Mouse (Mus musculus) ES-E14 (cell line): ENCODE results near the gene Vav3. TPM values are rescaled to one million over a fixed set of nuclear protein-coding genes. Genes with fewer than 3 reads are reported as not detected.

ENCODE experiments used
- DNase-seq: peaks from one replicate; pipeline ENCODE4 v3.0.0-alpha.2; 2013; ENCODE audit warnings: low read depth, low spot score
- H3K27ac ChIP-seq: 2 replicates; pipeline ENCODE4 v1.5.1; 2012; ENCODE audit warnings: low read depth, mild to moderate bottlenecking, low read length, moderate library complexity, mixed read lengths; ENCODE audit not compliant: poor library complexity, insufficient read depth, severe bottlenecking
- H3K36me3 ChIP-seq: 2 replicates; pipeline ENCODE4 v1.6.1; 2012; ENCODE audit warnings: mild to moderate bottlenecking, low read length, moderate library complexity, mixed read lengths; ENCODE audit not compliant: control insufficient read depth, poor library complexity, insufficient read depth, severe bottlenecking
- H3K4me1 ChIP-seq, 2 experiments: fragments of 150-350 bp in 1 of 2; sonication (generic) in 1 of 2; 2 replicates each; pipeline ENCODE4 v1.6.1; 2012; ENCODE audit warnings: low read length in 2 of 2, mild to moderate bottlenecking in 1 of 2, mixed read lengths in 1 of 2; ENCODE audit not compliant: control insufficient read depth in 2 of 2, insufficient read depth in 2 of 2, poor library complexity in 1 of 2
- H3K4me3 ChIP-seq, 2 experiments: fragments of 150-350 bp in 1 of 2; sonication (generic) in 1 of 2; 2 replicates each; pipeline ENCODE4 v1.5.1; 2012; ENCODE audit warnings: low read length in 2 of 2, low read depth in 1 of 2, mild to moderate bottlenecking in 1 of 2, mixed read lengths in 1 of 2; ENCODE audit not compliant: insufficient read depth in 1 of 2, poor library complexity in 1 of 2, severe bottlenecking in 1 of 2
- H3K9ac ChIP-seq: 2 replicates; pipeline ENCODE4 v1.6.1; 2012; ENCODE audit warnings: low read depth, mild to moderate bottlenecking, low read length, mixed read lengths; ENCODE audit not compliant: poor library complexity, insufficient read depth, severe bottlenecking
- H3K9me3 ChIP-seq: fragments of 150-350 bp; sonication (generic); 2 replicates; pipeline ENCODE4 v1.6.1; 2012; ENCODE audit warnings: low read depth, mild to moderate bottlenecking, low read length; ENCODE audit not compliant: control insufficient read depth, insufficient read depth
- CHD2 ChIP-seq: IDR thresholded peaks from 2 replicates; pipeline ENCODE4 v1.6.1; 2014; ENCODE audit warnings: mild to moderate bottlenecking, low read depth, low read length, inconsistent platforms
- HCFC1 ChIP-seq: IDR thresholded peaks from 2 replicates; pipeline ENCODE4 v1.6.1; 2012; ENCODE audit warnings: low read length, inconsistent platforms, borderline replicate concordance; ENCODE audit not compliant: insufficient read depth
- MAFK ChIP-seq: IDR thresholded peaks from 2 replicates; pipeline ENCODE4 v1.6.1; 2014; ENCODE audit warnings: mild to moderate bottlenecking, low read depth, low read length, inconsistent platforms; ENCODE audit not compliant: insufficient read depth
- ZC3H11A ChIP-seq: IDR thresholded peaks from 2 replicates; pipeline ENCODE4 v1.6.1; 2012; ENCODE audit warnings: low read depth, mild to moderate bottlenecking, inconsistent platforms, low read length, borderline replicate concordance
- ZNF384 ChIP-seq: IDR thresholded peaks from 2 replicates; pipeline ENCODE4 v1.6.1; 2012; ENCODE audit warnings: low read depth, low read length, inconsistent platforms
- in situ Hi-C, 2 experiments: fragments of 600-800 bp; cut with MboI; formaldehyde crosslinking; loops; one replicate each; pipeline ENCODE4 v1.15.1; 2025; ENCODE audit warnings: low sequenced_read_pairs in 2 of 2, inconsistent platforms in 1 of 2; ENCODE audit not compliant: unreplicated experiment in 2 of 2
- total RNA-seq: library from RNA; depleted of rRNA; stranded (reverse); fragments of 300-350 nt; gene quantifications from 2 replicates; pipeline ENCODE4 v1.2.3, GENCODE M21; 2012

Vav3 gene
- total RNA-seq, 1 experiment = 1.6 TPM

DNA sequence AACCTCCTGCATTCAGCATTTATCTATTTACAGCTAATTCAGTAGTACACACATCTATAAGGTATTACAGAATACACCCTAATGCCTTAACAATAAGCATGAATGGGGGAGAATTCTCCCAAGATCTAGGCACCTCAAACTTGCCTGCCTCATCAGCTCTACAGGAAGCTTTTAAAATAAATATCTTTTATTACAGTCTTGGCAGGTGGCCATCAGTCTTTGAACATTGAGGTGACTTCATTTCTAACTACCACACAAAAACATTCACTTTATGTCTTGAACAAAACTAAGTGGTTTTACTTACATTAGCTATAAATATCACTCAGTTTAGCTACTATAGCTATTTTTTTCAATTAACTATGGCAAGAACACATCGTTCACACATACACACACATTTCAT is 332.5 kb downstream of the Vav3 start:
- in situ Hi-C loops = no loop called here
- DNase-seq = no peak
- Histone ChIP-seq H3K9ac (no peak overlapping the region), H3K36me3 (no peaks in the 10 kb centered on the region), H3K4me1 (no peaks in the 10 kb centered on the region), H3K27ac (no peak overlapping the region), H3K9me3 (no peaks in the 10 kb centered on the region), H3K4me3 (no peak overlapping the region)
- TF ChIP-seq ZNF384 (no peak), HCFC1 (no peak), MAFK (no peak), ZC3H11A (no peak), CHD2 (no peak)

- in situ Hi-C loops = no loop called here
- TF ChIP-seq ZC3H11A (no peak), HCFC1 (no peak), MAFK (no peak), CHD2 (no peak), ZNF384 (no peak)
- H3K4me1 ChIP-seq = no peaks in the 10 kb centered on the region
- no peaks in the 10 kb centered on the region for H3K36me3 ChIP-seq
- no peak for DNase-seq
- H3K9ac ChIP-seq = no peak overlapping the region
- no peaks in the 10 kb centered on the region for H3K9me3 ChIP-seq
- H3K27ac ChIP-seq = no peak overlapping the region
- no peak overlapping the region for H3K4me3 ChIP-seq
Observed at GRCm38 (mm10) chr3:109680281-109680680, 339.8 kb downstream of the Vav3 start.

DNA sequence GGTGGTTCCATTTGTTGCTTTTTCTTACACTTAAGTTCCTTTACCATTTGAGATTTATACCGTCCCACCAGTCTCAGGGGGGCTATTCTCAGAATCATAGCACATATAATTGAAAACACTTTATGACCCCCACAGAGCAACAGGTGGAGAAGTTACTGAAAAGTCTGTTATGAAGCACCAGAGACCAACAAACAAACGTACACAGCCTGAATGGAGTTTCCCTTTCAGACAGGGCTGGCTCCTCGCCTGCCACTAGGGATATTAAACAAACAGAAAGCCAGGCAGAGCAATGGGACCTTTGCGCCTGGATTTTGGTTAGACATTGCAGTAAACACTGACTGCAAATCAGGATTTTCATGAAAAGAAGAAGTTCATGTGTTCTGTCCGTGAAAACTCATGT is 341.4 kb downstream of the Vav3 start:
- Histone ChIP-seq H3K36me3 (no peaks in the 10 kb centered on the region), H3K4me3 (no peak overlapping the region), H3K4me1 (no peaks in the 10 kb centered on the region), H3K9me3 (no peaks in the 10 kb centered on the region), H3K9ac (no peak overlapping the region), H3K27ac (no peak overlapping the region)
- DNase-seq = no peak
- TF ChIP-seq ZNF384 = no peak
- no peak for TF ChIP-seq MAFK
- TF ChIP-seq ZC3H11A = no peak
- in situ Hi-C loops = no loop called here

DNA sequence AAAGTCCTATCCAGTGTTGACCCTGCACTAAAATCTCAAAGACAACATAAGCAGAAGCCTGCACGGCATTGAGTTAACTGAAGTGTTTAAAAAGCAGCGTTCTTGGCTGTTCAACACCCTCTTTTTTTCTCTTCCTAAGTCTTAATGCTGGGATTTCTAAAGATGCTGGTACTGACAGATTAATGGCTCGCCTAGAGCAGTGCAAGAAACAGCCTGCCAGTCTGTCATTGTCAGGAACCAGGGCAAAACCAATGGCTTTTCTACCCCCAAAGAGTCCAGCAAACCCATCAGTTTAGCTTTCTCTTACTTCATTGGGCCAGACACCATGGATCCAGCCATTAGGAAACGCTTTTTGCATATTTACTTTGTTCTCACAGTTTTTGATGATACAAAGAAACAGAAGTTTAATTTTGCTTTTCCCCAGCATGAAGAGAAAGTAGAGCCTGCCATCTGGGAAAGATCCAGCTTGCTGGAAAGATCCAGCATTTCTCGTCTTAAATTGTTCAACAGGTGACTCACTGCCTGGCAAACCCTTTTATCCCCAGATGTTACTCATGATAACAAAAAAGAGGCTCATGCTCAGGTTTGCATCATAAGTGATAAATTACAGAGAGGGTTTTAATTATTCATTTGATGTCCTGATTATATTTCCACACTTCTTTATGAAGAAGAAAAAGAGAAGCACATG is 343.3 kb downstream of the Vav3 start:
- Histone ChIP-seq H3K36me3 (no peaks in the 10 kb centered on the region), H3K4me1 (no peaks in the 10 kb centered on the region), H3K9ac (no peak overlapping the region), H3K27ac (no peak overlapping the region), H3K4me3 (no peak overlapping the region), H3K9me3 (no peaks in the 10 kb centered on the region)
- TF ChIP-seq ZNF384 (no peak), ZC3H11A (no peak), CHD2 (no peak), MAFK (no peak), HCFC1 (no peak)
- in situ Hi-C loops = no loop called here
- no peak for DNase-seq

DNA sequence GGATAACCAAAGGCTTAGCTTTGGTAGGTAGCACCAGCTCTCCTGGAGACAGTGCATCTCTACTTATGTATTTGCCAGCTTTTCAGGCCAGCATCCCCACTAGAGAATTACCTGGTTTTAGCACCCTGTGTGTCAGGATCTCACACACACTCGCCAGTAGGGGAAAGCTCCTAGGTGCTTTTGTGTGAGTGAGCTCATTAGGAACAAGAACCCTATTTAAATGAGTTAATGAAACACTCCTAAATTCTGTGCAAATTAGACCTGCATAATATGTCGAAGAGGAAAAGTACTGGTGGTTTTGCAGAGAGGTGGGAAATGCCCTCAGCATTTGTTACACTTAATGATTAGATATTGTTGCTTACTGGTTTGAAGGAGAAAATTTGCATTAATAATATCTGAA is 350.1 kb downstream of the Vav3 start:
- Histone ChIP-seq H3K4me3 (no peak overlapping the region), H3K27ac (no peak overlapping the region), H3K9me3 (no peaks in the 10 kb centered on the region), H3K4me1 (no peaks in the 10 kb centered on the region), H3K9ac (no peak overlapping the region), H3K36me3 (no peaks in the 10 kb centered on the region)
- in situ Hi-C loops = no loop called here
- no peak for TF ChIP-seq HCFC1
- no peak for TF ChIP-seq ZNF384
- no peak for TF ChIP-seq ZC3H11A
- no peak for TF ChIP-seq CHD2
- TF ChIP-seq MAFK = no peak
- no peak for DNase-seq
